Mouse (Mus musculus) megakaryocyte, embryonic 14.5 days (primary cell): ENCODE results near the gene Sema5a. TPM values are rescaled to one million over a fixed set of nuclear protein-coding genes. Genes with fewer than 3 reads are reported as not detected.

Experiments
- H3K27me3 ChIP-seq: replicated peaks from 2 replicates; pipeline ENCODE3; 2012; ENCODE audit warnings: inconsistent platforms
- H3K36me3 ChIP-seq: replicated peaks from 2 replicates; pipeline ENCODE3; 2012; ENCODE audit warnings: low read length, inconsistent platforms, mixed read lengths
- H3K4me1 ChIP-seq: 2 replicates; pipeline ENCODE4 v1.6.1; 2012; ENCODE audit warnings: inconsistent platforms
- H3K4me3 ChIP-seq: replicated peaks from 2 replicates; pipeline ENCODE3; 2012; ENCODE audit warnings: moderate library complexity, mild to moderate bottlenecking, inconsistent platforms
- H3K9me3 ChIP-seq: 2 replicates; pipeline ENCODE4 v1.6.1; 2012; ENCODE audit warnings: inconsistent platforms
- FLI1 ChIP-seq: IDR thresholded peaks from 2 replicates; pipeline ENCODE4 v1.6.1; 2012; ENCODE audit warnings: low read length, inconsistent platforms, mixed read lengths
- GATA1 ChIP-seq: IDR thresholded peaks from 3 replicates; pipeline ENCODE4 v1.6.1; 2012; ENCODE audit warnings: mixed read lengths, low read length, inconsistent platforms, borderline replicate concordance
- polyA plus RNA-seq: library from polyadenylated mRNA; stranded (reverse); fragments of >175 nt; gene quantifications from 2 replicates; pipeline ENCODE4 v1.2.3, GENCODE M21; 2012; ENCODE audit warnings: low replicate concordance; ENCODE audit not compliant: insufficient read depth

Sema5a gene
- polyA plus RNA-seq, 1 experiment: not detected

DNA sequence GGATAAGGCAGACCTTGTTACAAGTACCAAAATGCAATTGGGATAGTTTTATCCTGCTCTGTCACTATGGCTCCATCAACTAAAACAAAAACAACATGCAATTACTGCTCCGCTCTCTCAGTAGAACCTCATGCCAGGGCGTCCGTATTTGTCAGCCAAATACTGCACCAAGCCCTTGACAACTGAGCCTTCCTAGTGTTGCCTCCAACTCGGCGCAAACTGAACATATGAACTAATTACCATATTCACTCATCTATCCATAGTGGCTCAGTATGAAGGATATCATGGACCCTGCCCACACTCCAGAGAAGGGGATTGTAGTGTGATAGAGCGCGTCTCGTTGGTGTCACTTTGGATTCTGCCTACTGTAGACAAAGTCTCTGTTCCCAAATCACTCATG, 389.1 kb downstream of the Sema5a start:
- Histone ChIP-seq H3K36me3 (no peaks in the 10 kb centered on the region), H3K27me3 (no peaks in the 10 kb centered on the region)
- TF ChIP-seq FLI1: no peak
- no peak for TF ChIP-seq GATA1

DNA sequence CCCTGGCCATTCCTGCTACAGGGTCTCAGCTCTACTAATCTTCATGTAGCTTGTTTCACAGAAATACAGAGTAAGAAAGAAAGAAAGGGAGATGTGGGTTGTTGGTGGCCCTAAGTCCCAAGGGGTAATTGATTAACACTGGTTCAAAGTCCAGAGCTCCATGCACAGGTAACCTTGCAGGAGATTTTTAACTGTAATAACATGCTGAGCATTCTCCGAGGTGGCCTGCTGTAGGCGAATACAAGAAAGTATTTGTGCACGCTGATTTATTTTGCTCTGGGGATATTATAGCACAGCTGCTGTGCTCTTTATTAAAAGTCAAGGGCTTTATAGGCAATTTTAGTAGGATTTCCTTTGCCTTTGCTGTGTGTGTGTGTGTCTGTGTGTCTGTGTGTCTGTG, 393.3 kb downstream of the Sema5a start:
- peaks cover 9% of the 10 kb centered on the region; the same call in 1 of the 2 replicates for H3K9me3 ChIP-seq
- no peaks in the 10 kb centered on the region for H3K27me3 ChIP-seq
- no peak overlapping the region for H3K4me3 ChIP-seq
- H3K36me3 ChIP-seq: no peaks in the 10 kb centered on the region
- H3K4me1 ChIP-seq: no peaks in the 10 kb centered on the region
- TF ChIP-seq GATA1 (no peak), FLI1 (no peak)

More for the DNA sequence above, 389.1 kb downstream of the Sema5a start:
- H3K9me3 ChIP-seq: peaks cover 5% of the 10 kb centered on the region
- H3K4me3 ChIP-seq: no peak overlapping the region
- no peaks in the 10 kb centered on the region for H3K4me1 ChIP-seq

DNA sequence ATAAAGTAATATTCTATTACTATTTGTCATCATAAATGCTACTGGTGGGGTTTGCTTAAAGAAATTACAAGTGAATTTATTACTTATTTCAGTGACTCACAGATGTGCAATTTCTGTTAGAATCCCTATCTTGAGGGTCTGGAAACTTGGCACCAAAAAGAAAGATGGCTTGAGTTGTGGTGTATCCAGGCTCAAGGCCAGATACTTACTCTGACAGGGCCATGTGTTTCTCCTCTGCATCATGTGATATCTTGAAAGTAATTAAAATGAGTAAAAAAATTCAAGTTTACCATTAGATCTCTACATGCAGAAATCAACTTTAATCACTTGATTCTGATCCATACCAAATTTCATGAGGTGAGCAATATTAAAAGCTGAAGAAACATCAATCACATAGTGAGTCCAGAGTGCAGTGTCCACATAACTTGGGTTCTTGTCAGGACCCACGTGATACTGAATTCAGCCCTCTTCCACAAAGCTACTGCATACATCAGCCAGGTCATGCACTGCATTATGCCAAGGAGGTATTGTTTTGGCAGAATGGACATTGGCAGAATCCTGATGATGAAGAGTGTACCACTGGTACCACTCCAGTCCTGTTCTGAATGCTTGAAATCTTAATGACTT, 402.6 kb downstream of the Sema5a start:
- Histone ChIP-seq H3K4me3 (no peak overlapping the region), H3K36me3 (no peaks in the 10 kb centered on the region), H3K9me3 (0 out of 2 replicates have a peak, but pooled peaks cover 3% of the 10 kb centered on the region), H3K27me3 (no peaks in the 10 kb centered on the region), H3K4me1 (no peaks in the 10 kb centered on the region)
- no peak for TF ChIP-seq FLI1
- TF ChIP-seq GATA1: no peak

DNA sequence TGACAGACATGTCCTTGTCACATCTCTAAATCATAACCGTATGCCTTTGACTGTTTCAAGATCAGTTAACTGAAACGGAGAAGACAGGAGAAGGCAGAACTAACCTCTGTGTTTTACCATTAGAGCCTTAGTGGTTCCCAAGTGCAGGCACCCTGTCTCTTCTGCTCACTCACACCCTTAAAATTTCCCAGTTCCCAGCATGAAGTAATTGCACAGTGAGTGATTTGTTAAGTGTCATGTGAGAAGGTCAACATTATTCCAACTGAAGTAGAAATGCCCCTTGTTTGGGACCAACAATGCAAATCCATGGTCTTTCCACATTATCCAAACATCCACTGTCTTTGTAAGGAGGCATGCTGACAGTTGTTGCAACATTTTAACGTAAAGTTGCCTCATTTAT, 409.4 kb downstream of the Sema5a start:
- Histone ChIP-seq H3K36me3 (no peaks in the 10 kb centered on the region), H3K4me1 (no peaks in the 10 kb centered on the region), H3K27me3 (no peaks in the 10 kb centered on the region), H3K9me3 (0 out of 2 replicates have a peak, but pooled peaks cover 3% of the 10 kb centered on the region), H3K4me3 (no peak overlapping the region)
- TF ChIP-seq FLI1 (no peak), GATA1 (no peak)

DNA sequence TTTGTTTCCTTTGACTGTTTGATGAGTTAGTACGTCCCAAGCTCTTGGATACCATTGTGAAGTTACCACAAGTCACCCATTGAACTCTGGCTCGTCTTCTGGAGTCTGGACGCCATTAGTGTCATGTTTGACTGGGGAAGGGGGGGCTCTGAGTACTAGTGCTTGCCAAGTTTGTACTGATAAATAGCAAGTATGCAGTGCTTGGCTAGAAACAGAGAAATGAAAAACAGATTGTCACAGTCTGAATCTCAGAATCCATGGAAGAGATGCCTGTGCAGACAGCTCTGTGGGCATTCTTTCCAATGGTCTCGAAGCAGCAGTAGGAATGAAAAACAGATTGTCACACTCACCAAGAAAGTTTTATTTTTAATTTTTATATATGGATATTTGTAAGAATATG, 411.4 kb downstream of the Sema5a start:
- Histone ChIP-seq H3K4me1 (no peaks in the 10 kb centered on the region), H3K36me3 (no peaks in the 10 kb centered on the region), H3K4me3 (no peak overlapping the region), H3K27me3 (no peaks in the 10 kb centered on the region), H3K9me3 (no peaks in the 10 kb centered on the region)
- TF ChIP-seq GATA1 (no peak), FLI1 (no peak)

DNA sequence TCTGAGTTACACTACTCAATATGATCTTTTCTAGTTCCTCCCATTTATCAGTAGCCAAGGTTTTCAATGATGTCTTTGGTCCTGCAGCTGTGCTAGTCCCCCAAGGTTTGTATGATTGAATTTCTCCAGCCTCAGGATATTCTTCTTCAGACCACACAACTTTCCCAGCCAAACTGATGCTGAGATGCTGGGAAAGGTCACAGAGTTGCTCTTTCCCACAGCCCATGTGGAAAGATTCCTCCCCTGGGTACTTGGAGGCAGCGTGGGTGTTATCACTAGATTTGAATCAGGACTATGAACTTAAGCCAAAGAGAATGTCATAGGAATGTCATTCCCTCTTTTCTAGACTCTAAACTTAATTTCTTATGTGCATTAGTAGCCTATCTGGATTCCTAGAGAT, 431.8 kb downstream of the Sema5a start:
- peaks cover 6% of the 10 kb centered on the region; the same call in 1 of the 2 replicates for H3K9me3 ChIP-seq
- TF ChIP-seq GATA1 (no peak), FLI1 (no peak)
- no peaks in the 10 kb centered on the region for H3K36me3 ChIP-seq

DNA sequence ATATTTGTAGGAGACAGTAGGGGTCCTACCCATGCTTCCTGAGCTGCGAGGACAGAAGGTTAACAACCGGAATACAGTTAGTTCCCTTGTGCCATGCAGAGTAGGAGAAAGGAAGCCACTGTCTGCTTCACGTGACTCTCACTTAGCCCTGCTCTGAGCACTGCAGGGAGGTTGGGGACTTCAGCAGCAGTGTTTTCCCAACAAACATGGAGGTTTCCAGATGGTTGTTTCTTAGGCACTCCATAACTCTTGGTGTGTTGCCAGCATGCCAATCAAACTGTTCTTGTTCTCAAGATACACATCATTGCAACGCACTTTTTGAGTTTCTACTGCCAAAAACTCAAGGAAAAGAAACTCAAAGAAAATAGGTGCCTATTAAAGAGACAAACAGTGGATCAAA, 440.5 kb downstream of the Sema5a start:
- Histone ChIP-seq H3K9me3 (peaks cover 13% of the 10 kb centered on the region; the same call in 1 of the 2 replicates), H3K4me1 (no peaks in the 10 kb centered on the region), H3K4me3 (no peak overlapping the region), H3K27me3 (no peaks in the 10 kb centered on the region), H3K36me3 (no peaks in the 10 kb centered on the region)
- TF ChIP-seq FLI1 (no peak), GATA1 (no peak)

More for the DNA sequence above, 431.8 kb downstream of the Sema5a start:
- no peak overlapping the region for H3K4me3 ChIP-seq
- H3K27me3 ChIP-seq: no peaks in the 10 kb centered on the region
- H3K4me1 ChIP-seq: no peaks in the 10 kb centered on the region

DNA sequence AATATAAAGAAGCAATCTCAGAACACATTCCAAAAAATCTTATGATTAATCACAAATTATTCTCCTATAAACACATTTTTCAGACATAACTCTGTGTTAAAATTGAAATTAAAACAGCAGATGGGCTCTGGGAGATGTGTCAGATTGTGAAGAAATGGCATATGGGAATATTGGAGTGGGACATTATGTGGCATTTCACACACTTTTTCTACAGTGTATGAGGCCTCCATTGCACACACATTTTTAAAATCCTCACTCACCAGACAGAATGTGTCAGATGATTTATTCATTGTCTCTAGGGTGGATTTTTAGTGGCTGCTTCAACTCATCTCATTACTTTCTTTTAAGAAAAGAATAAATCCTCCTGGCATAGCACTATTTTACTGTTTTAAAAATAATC, 446.4 kb downstream of the Sema5a start:
- Histone ChIP-seq H3K36me3 (no peaks in the 10 kb centered on the region), H3K9me3 (peaks cover 3% of the 10 kb centered on the region; the same call in 1 of the 2 replicates), H3K4me1 (no peaks in the 10 kb centered on the region), H3K4me3 (no peak overlapping the region), H3K27me3 (no peaks in the 10 kb centered on the region)
- TF ChIP-seq FLI1: no peak

DNA sequence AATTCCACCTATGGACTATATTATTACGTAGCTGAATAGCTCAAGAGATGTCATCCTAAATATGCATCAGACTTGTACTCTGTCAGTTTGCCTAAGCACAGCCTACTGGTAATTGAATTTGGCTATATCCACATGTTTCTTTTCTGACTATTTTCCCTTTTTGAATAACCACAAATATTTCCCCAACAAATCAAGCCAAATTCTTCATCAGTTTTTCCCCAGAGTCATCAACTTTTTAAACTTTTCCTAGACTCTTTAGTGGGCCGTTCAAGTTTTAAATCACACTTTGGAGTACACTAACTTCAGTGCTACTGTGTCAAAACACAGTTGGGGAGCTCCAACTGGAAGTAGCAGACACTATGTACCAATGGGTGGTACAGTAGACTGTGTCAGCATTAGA, 448.4 kb downstream of the Sema5a start:
- no peak overlapping the region for H3K4me3 ChIP-seq

DNA sequence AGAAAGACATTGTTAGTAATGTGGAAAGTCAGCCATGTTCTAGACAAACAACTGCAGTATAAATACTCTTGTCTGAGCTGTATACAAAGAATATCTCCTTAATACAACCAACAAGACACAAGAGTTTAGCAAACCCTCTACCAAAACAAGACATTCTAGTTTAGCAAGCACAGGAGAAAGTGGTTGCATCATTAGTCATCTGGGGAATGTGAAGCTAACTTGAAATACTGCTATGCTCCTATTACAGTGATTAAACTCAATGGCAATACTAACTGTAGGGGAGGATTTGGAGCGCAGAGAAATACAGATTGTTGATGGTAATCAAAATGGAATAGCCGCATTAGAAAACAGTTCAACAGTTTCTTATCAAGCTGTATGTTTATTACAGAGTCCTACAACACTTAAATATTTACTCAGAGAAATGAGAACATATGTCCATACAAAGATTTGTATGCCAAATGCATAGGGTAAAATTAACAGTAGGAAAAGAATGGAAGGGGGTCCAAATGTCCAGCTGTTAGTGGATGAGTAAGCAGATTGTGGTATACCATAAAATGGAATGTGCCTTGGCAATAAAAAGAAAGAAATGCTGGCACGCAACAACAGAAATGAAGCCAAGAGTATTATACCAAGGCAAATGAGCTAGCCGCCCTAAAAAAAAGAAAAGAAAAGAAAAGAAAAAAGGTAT, 472.8 kb downstream of the Sema5a start:
- H3K4me1 ChIP-seq: no peaks in the 10 kb centered on the region
- H3K27me3 ChIP-seq: no peaks in the 10 kb centered on the region
- H3K4me3 ChIP-seq: no peak overlapping the region
- H3K36me3 ChIP-seq: no peaks in the 10 kb centered on the region
- TF ChIP-seq FLI1 (no peak), GATA1 (no peak)
- no peaks in the 10 kb centered on the region for H3K9me3 ChIP-seq

More for the DNA sequence above, 448.4 kb downstream of the Sema5a start:
- TF ChIP-seq GATA1 (no peak), FLI1 (no peak)
- Histone ChIP-seq H3K36me3 (no peaks in the 10 kb centered on the region), H3K9me3 (no peaks in the 10 kb centered on the region), H3K27me3 (no peaks in the 10 kb centered on the region), H3K4me1 (no peaks in the 10 kb centered on the region)
